Mouse (Mus musculus): ENCODE results near the gene Capn7.

Capn7 gene

DNA sequence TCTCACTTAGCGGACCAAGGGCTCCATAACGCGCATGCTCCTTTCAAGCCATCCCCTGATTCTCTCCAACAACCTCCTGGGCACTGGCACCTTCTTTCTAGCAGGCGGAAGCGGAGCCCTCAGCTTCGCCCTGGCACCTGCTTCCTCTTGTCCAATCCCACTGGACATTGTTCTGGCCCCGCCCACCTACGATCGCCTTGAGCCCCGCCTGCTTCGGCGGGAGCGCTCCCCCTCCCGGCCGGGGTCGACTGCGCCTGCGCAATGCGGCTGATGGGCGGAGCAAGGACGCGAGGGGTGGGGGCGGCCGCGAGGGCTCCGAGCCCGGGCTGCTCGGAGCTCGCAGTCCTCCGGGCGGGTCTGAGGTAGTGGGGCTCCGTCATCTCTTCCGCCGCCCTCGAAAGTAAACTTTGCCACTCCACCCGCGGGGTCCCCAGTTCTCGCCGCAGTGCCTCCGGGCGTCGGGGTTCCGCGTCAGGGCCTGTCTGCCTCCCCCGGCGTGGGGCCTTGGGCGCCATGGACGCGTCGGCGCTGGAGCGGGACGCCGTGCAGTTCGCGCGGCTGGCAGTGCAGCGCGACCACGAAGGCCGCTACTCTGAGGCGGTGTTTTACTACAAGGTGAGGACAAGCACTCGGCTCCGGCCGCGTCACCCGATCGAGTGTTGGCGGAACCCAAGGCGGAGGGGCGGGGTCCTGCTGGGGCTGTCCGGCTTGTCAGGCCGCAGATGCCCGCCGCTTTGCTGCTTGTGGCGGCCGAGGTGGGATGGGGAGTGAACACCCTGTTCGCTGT is at the start of gene Capn7:
Capn7 (plus strand) TSS at position 270 of the 787 bp plus-strand sequence.
- DNase-seq (ENCODE audit: low spot score in 2 of 2), result peak; percentile 98

DNA sequence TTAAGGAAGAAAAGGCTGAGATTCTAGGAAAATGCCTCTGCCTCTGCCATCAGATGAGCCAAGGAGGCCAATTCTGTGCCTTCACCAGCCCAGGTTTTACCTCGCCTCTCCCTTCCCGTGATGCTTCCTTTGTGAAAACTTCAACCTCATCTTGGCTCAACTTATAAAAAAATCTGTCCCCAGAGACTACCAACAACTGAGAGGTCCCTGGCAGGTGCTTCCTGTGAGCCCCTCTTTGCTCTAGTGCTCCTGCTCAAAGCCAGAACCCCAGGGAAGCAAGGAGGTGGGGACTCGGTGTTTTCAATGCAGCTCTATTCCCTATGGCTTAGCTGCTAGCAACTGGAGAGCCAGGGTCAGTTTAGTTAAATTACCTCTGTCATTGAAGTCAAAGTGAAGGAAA is 23.2 kb upstream of the Capn7 start:
- DNase-seq (ENCODE audit: low spot score in 2 of 2), result no peak

DNA sequence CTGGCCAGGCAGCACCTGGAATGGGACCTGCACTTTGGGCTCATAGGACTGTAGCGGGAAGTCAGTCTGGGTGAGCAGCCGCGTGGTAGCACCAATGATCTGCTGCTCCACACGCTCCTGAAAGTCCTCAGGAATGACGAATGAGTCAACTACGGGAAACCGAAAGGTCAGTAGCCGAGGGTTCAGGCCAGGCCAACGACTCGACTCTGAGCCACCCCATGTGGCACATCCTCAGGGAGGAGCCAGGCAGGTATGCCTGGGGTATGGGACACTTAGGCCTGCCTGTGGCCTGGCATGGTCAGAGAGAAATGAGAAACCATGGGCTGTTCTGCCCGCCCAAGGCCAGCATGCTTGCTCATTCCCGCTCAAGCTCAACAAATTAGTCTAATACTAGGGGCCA is 19.8 kb upstream of the Capn7 start:
- DNase-seq (ENCODE audit: low spot score in 2 of 2), result no peak

- DNase-seq (ENCODE audit: low spot score in 2 of 2), result no peak
Observed at GRCm38 (mm10) chr14:31317754-31318153, 18.7 kb upstream of the Capn7 start.

DNA sequence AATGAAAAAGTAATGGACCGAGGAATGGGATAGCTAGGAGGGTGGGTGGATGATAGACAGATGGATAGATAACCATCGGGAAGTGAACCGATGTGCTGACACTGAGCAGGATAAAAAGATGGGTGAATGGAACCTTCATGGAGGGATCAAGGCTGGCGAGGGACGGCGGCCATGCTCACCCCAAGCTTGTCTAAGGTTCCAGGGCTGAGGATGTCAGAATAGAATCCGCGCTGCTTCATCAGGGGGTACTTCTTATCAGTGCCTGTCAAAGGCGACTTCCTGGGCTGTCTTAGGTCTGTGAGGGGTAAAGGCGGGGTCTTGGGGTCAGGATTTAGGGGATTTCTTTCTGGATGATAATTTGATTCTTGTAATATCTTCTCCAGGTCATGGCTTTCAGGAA is 16.9 kb upstream of the Capn7 start:
- no peak for DNase-seq (ENCODE audit: low spot score in 2 of 2)

DNA sequence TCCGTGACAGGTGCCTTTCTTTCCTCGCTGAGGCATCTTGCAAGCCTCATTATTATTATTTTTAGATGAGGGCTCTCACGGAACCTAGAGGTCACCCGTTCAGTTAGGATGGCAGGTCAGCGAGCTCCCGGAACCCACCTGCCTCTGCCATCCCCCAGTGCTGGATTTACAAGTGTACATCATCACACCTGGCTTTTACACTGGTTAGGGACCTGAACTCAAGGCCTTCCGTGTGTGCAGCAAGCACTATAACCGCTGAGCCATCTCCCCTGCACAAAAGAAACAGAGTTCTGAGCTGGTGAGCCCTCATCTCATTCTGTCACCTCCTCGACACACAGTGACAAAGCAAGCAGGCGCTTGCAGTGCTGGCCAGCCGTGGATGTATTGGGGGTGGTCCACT is 15.3 kb upstream of the Capn7 start:
- peak in 1 of 2 experiments; percentile 4 for DNase-seq (ENCODE audit: low spot score in 2 of 2)

GRCm38 (mm10) chr14:31322191-31322590 is 14.2 kb upstream of the Capn7 start:
- no peak for DNase-seq (ENCODE audit: low spot score in 2 of 2)

DNA sequence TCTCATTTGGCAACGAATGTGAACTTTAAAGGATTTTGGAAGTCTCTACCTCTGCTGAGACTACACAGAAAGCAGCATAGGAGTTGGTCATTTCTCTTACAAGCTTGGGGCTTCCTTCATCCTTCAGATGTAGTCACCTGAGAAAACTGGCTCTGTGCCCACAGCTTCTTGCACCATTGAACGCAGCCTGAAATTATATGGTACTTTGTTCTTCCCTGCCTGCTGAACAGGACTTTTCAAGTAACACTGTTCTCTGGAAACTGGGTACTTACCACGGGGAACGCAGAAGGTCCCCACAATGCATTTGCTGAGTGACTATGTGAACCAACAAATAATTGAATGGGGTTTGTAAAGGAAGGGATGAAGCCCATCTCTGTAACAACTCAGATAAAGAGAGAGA is 13.2 kb upstream of the Capn7 start:
- DNase-seq (ENCODE audit: low spot score in 2 of 2), result no peak

- peak; percentile 47 to 65 for DNase-seq (ENCODE audit: low spot score in 2 of 2)
Observed at GRCm38 (mm10) chr14:31323849-31324792, 12.3 kb upstream of the Capn7 start, which contains the start of gene Dnah1. Gene Dnah1, minus strand, starts transcription at chr14:31323896.

- DNase-seq (ENCODE audit: low spot score in 2 of 2), result no peak
Observed at GRCm38 (mm10) chr14:31324851-31325250, 11.6 kb upstream of the Capn7 start.

GRCm38 (mm10) chr14:31325551-31325950 is 10.9 kb upstream of the Capn7 start:
- no peak for DNase-seq (ENCODE audit: low spot score in 2 of 2)

DNA sequence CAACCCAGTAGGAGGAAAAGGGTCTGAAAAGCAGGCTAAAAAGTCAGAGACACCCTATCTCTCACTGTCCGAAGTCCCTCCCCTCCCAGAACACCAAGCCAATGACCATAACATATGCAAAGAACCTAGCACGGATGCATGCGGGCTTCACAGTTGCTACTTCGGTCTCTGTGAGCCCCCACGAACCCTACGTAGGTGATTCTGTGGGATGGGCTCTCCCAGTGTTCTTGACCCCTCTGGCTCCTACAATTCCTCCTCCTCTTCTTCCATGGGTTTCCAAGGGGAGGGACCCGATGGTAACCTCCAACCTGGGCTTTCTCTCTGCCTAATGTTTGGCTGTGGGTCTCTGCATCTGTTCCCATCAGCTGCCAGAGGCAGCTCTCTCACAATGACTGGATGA is 9.7 kb upstream of the Capn7 start:
- no peak for DNase-seq (ENCODE audit: low spot score in 2 of 2)

GRCm38 (mm10) chr14:31327196-31327595 is 9.2 kb upstream of the Capn7 start:
- no peak for DNase-seq (ENCODE audit: low spot score in 2 of 2)

- no peak for DNase-seq (ENCODE audit: low spot score in 2 of 2)
Observed at GRCm38 (mm10) chr14:31327681-31328080, 8.8 kb upstream of the Capn7 start.

- no peak for DNase-seq (ENCODE audit: low spot score in 2 of 2)
Observed at GRCm38 (mm10) chr14:31329741-31330140, 6.7 kb upstream of the Capn7 start.

- no peak for DNase-seq (ENCODE audit: low spot score in 2 of 2)
Observed at GRCm38 (mm10) chr14:31330957-31331356, 5.5 kb upstream of the Capn7 start.

- no peak for DNase-seq (ENCODE audit: low spot score in 2 of 2)
Observed at GRCm38 (mm10) chr14:31335765-31336164, 673 bp upstream of the Capn7 start.

DNA sequence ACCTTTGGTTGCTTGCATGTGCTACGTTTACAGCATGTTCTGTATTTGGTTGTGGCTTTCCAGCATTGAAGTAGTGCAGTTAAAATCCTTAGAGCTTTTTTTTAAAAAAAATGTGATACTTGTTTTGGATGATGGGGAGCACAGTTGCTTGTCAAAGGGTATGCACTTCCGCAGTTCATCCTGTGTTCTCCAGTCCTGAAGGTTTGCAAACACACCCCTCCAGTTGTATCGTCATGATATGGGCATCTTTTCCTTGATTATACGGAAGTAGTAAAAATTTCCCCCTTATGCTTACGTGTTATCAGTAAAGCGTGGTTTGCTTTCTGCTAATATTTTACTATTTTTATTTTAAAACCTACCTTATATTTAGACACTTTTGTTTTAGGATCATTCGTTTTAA is 968 bp downstream of the Capn7 start:
- DNase-seq (ENCODE audit: low spot score in 2 of 2), result no peak

DNA sequence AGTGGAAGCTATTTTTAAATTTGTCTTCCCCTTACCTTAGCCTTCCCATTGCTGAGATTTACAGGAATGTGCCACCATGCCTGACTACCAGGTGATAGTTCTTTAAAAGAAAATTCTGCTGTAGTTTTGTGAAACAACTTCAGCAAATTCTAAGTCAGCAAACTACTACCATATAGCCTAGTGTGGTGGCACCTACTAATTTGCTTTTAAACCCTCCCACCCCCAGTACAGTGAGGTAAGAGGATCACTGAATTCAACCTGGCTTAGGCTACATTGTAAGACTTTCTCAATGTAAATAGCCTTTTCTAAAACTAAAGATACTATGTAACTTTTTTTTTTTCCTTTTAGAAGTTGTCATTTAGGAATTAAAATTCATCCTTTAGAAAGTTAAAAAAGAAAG is 1.5 kb downstream of the Capn7 start:
- DNase-seq (ENCODE audit: low spot score in 2 of 2), result no peak

- no peak for DNase-seq (ENCODE audit: low spot score in 2 of 2)
Observed at GRCm38 (mm10) chr14:31343241-31343640, 6.8 kb downstream of the Capn7 start.

- no peak for DNase-seq (ENCODE audit: low spot score in 2 of 2)
Observed at GRCm38 (mm10) chr14:31345367-31345766, 8.9 kb downstream of the Capn7 start.

- no peak for DNase-seq (ENCODE audit: low spot score in 2 of 2)
Observed at GRCm38 (mm10) chr14:31362236-31362635, 25.8 kb downstream of the Capn7 start.

- no peak for DNase-seq (ENCODE audit: low spot score in 2 of 2)
Observed at GRCm38 (mm10) chr14:31364589-31364988, 28.2 kb downstream of the Capn7 start.
